Mouse (Mus musculus) heart, embryonic 16.5 days (tissue): ENCODE data around the gene Marcksl1. TPM values are rescaled to one million over a fixed set of nuclear protein-coding genes. Genes with fewer than 3 reads are reported as not detected.

Experiments used
- ATAC-seq: fragments of 200-750 bp; cut with Nextera tagmentation; replicated peaks from 2 replicates; pipeline ENCODE4 v1.8.0; 2017; ENCODE audit warnings: moderate number of reproducible peaks; ENCODE audit not compliant: insufficient read depth, low FRiP score; ENCODE audit errors: extremely low read depth
- H3K27ac ChIP-seq: fragments of 300-500 bp; sonication (generic); 2 replicates; pipeline ENCODE4 v1.5.1; 2014; ENCODE audit warnings: mild to moderate bottlenecking, low read length, control low read depth, moderate library complexity
- H3K27me3 ChIP-seq: fragments of 300-500 bp; sonication (generic); 2 replicates; pipeline ENCODE4 v1.6.1; 2014; ENCODE audit warnings: low read length, mixed read lengths; ENCODE audit not compliant: control insufficient read depth, insufficient read depth
- H3K36me3 ChIP-seq: fragments of 300-500 bp; sonication (generic); 2 replicates; pipeline ENCODE4 v1.6.1; 2014; ENCODE audit not compliant: control insufficient read depth, insufficient read depth
- H3K4me1 ChIP-seq: fragments of 300-500 bp; sonication (generic); 2 replicates; pipeline ENCODE4 v1.6.1; 2014; ENCODE audit warnings: low read length, mixed read lengths; ENCODE audit not compliant: control insufficient read depth, insufficient read depth
- H3K4me2 ChIP-seq: fragments of 300-500 bp; sonication (generic); 2 replicates; pipeline ENCODE4 v1.6.1; 2014; ENCODE audit warnings: low read depth, mild to moderate bottlenecking, control low read depth, low read length
- H3K4me3 ChIP-seq: fragments of 300-500 bp; sonication (generic); 2 replicates; pipeline ENCODE4 v1.5.1; 2014; ENCODE audit warnings: mild to moderate bottlenecking, control low read depth, low read length
- H3K9ac ChIP-seq: fragments of 300-500 bp; sonication (generic); 2 replicates; pipeline ENCODE4 v1.6.1; 2014; ENCODE audit warnings: low read length, control low read depth
- H3K9me3 ChIP-seq: fragments of 300-500 bp; sonication (generic); replicated peaks from 2 replicates; pipeline ENCODE4 v1.6.1; 2016; ENCODE audit warnings: low read length; ENCODE audit not compliant: control insufficient read depth
- WGBS: fragments of 180-500 bp; shearing (Covaris S2); extraction: QIAGEN DNeasy Blood & Tissue Kit; methylation state at CpG from one replicate; pipeline ENCODE4 v1.1.7; 2014; 5-methylcytosine and 5-hydroxymethylcytosine counted together
- polyA plus RNA-seq: library from polyadenylated mRNA; unstranded; fragments of >200 nt; fragmentation: Nextera tagmentation; extraction: Ambion mirVana; gene quantifications from 2 replicates; pipeline ENCODE4 v1.2.1, GENCODE M21; 2015

The Marcksl1 gene
- polyA plus RNA-seq = 262 and 287 TPM in 2 replicates

- ATAC-seq = peak; percentile 87
- H3K36me3 ChIP-seq = peaks cover 4% of the 10 kb centered on the region; the same call in 1 of the 2 replicates
- H3K27me3 ChIP-seq = no peaks in the 10 kb centered on the region
- peak within 1 kb of the TSS; percentile 68 for H3K4me2 ChIP-seq
- WGBS = 7% methylated on average over 47 of the region's 47 CpGs
- no peaks in the 10 kb centered on the region for H3K9me3 ChIP-seq
- H3K4me1 ChIP-seq = peaks cover 32% of the 10 kb centered on the region
- H3K9ac ChIP-seq = peak within 1 kb of the TSS; percentile 96
- H3K4me3 ChIP-seq = peak within 1 kb of the TSS; percentile 94
- H3K27ac ChIP-seq = peak within 1 kb of the TSS; percentile 94
Measured at GRCm38 (mm10) chr4:129513086-129513767, at the start of gene Marcksl1. TSS of gene Marcksl1 (plus strand) at chr4:129513581.

DNA sequence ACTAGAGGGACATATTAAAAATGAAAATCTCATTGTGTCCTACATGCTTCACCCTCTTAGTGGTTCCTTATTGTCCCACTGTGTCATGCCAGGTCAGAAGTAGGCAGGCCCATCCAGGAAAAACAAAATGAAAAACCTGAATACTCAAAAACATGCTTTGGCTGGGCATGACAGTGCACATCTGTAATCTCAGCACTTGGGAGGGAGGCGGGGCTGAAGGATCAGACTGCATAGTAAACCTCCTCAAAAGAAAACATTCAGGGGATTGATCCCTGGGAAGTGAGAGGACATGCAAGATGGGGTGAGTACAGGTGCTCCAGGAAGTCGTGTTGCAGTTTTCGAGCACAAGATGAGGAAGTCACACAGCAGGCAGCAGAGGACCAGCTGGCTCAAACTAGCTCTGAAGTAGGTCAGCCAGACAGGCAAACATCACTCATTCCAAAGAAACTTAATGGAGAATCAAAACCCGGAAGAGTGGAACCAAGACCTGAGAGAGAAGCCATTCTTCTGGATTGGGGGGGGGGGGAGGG lies 49.0 kb upstream of the Marcksl1 start:
- 86% methylated on average over 4 of the region's 4 CpGs for WGBS
- H3K9me3 ChIP-seq = no peaks in the 10 kb centered on the region
- peaks cover 36% of the 10 kb centered on the region for H3K36me3 ChIP-seq
- no peak overlapping the region for H3K4me3 ChIP-seq
- no peak for ATAC-seq
- no peaks in the 10 kb centered on the region for H3K27me3 ChIP-seq
- H3K27ac ChIP-seq = no peak overlapping the region
- no peak overlapping the region for H3K4me2 ChIP-seq
- no peak overlapping the region for H3K9ac ChIP-seq
- peaks cover 10% of the 10 kb centered on the region for H3K4me1 ChIP-seq

- H3K27ac ChIP-seq = no peak overlapping the region
- 90% methylated on average over 11 of the region's 11 CpGs for WGBS
Measured at GRCm38 (mm10) chr4:129476047-129476446, 37.3 kb upstream of the Marcksl1 start.

GRCm38 (mm10) chr4:129479863-129480262 lies 33.5 kb upstream of the Marcksl1 start:
- Histone ChIP-seq H3K4me2 (no peak overlapping the region), H3K27me3 (no peaks in the 10 kb centered on the region), H3K9me3 (no peaks in the 10 kb centered on the region), H3K4me3 (no peak overlapping the region), H3K27ac (no peak overlapping the region), H3K4me1 (no peaks in the 10 kb centered on the region), H3K36me3 (peaks cover 32% of the 10 kb centered on the region), H3K9ac (no peak overlapping the region)
- no peak for ATAC-seq
- 89% methylated on average over 3 of the region's 3 CpGs for WGBS

More at GRCm38 (mm10) chr4:129476047-129476446, 37.3 kb upstream of the Marcksl1 start:
- Histone ChIP-seq H3K4me3 (no peak overlapping the region), H3K4me2 (no peak overlapping the region), H3K4me1 (no peaks in the 10 kb centered on the region), H3K9me3 (no peaks in the 10 kb centered on the region), H3K36me3 (peaks cover 40% of the 10 kb centered on the region), H3K27me3 (no peaks in the 10 kb centered on the region), H3K9ac (no peak overlapping the region)
- no peak for ATAC-seq

- Histone ChIP-seq H3K36me3 (peaks cover 33% of the 10 kb centered on the region), H3K9ac (no peak overlapping the region), H3K27me3 (no peaks in the 10 kb centered on the region), H3K4me2 (no peak overlapping the region), H3K4me1 (no peaks in the 10 kb centered on the region), H3K4me3 (no peak overlapping the region), H3K9me3 (no peaks in the 10 kb centered on the region), H3K27ac (no peak overlapping the region)
- ATAC-seq = no peak
- WGBS = 85% methylated on average over 1 of the region's 1 CpGs
Measured at GRCm38 (mm10) chr4:129481090-129481489, 32.3 kb upstream of the Marcksl1 start.

- 5% methylated on average over 70 of the region's 70 CpGs for WGBS
- peak; percentile 24; the same call in 1 of the 2 replicates for ATAC-seq
Measured at GRCm38 (mm10) chr4:129490972-129491880, 22.2 kb upstream of the Marcksl1 start, which contains the start of the genes Tssk3 and Fam229a. TSS of gene Tssk3 (minus strand) at chr4:129491022. TSS of gene Fam229a (plus strand) at chr4:129491190.

GRCm38 (mm10) chr4:129494681-129495080 lies 18.7 kb upstream of the Marcksl1 start:
- ATAC-seq = no peak
- Histone ChIP-seq H3K27ac (no peak overlapping the region), H3K4me3 (no peak overlapping the region), H3K4me2 (no peak overlapping the region), H3K9ac (no peak overlapping the region), H3K27me3 (peaks cover 9% of the 10 kb centered on the region), H3K36me3 (no peaks in the 10 kb centered on the region; the same call in 1 of the 2 replicates), H3K9me3 (no peaks in the 10 kb centered on the region), H3K4me1 (peaks cover 25% of the 10 kb centered on the region)
- WGBS = 63% methylated on average over 6 of the region's 7 CpGs

More at GRCm38 (mm10) chr4:129490972-129491880, 22.2 kb upstream of the Marcksl1 start, which contains the start of the genes Tssk3 and Fam229a:
- Histone ChIP-seq H3K4me3 (peak within 1 kb of the TSS; percentile 46), H3K36me3 (peaks cover 26% of the 10 kb centered on the region), H3K9me3 (no peaks in the 10 kb centered on the region), H3K27me3 (peaks cover 9% of the 10 kb centered on the region), H3K27ac (no peak within 1 kb of the TSS), H3K4me2 (peak within 1 kb of the TSS; percentile 83), H3K4me1 (peaks cover 14% of the 10 kb centered on the region), H3K9ac (peak within 1 kb of the TSS; percentile 64)

GRCm38 (mm10) chr4:129495672-129496562 lies 17.5 kb upstream of the Marcksl1 start:
- 30% methylated on average over 16 of the region's 16 CpGs for WGBS
- peaks cover 25% of the 10 kb centered on the region for H3K4me1 ChIP-seq

More at GRCm38 (mm10) chr4:129495672-129496562, 17.5 kb upstream of the Marcksl1 start:
- peak overlapping the region; percentile 7; the same call in 1 of the 2 replicates for H3K4me3 ChIP-seq
- peak overlapping the region; percentile 81 for H3K27ac ChIP-seq
- no peak for ATAC-seq
- peaks cover 9% of the 10 kb centered on the region for H3K27me3 ChIP-seq
- H3K36me3 ChIP-seq = no peaks in the 10 kb centered on the region
- H3K9ac ChIP-seq = peak overlapping the region; percentile 17; the same call in 1 of the 2 replicates
- no peak overlapping the region for H3K4me2 ChIP-seq
- H3K9me3 ChIP-seq = no peaks in the 10 kb centered on the region
